Mouse (Mus musculus) megakaryocyte, embryonic 14.5 days (primary cell): ENCODE results near the gene 1700102P08Rik.

Experiments used
- FLI1 ChIP-seq: IDR thresholded peaks from 2 replicates; pipeline ENCODE4 v1.6.1; 2012; ENCODE audit warnings: low read length, inconsistent platforms, mixed read lengths
- GATA1 ChIP-seq: IDR thresholded peaks from 3 replicates; pipeline ENCODE4 v1.6.1; 2012; ENCODE audit warnings: mixed read lengths, low read length, inconsistent platforms, borderline replicate concordance

GRCm38 (mm10) chr9:108343331-108343730 is 49.3 kb upstream of the 1700102P08Rik start:
- TF ChIP-seq GATA1 (no peak), FLI1 (no peak)
